Mouse (Mus musculus) macrophage (primary cell): ENCODE results near the gene Mycl. TPM values are rescaled to one million over a fixed set of nuclear protein-coding genes. Genes with fewer than 3 reads are reported as not detected.

Source experiments
- H3K27ac ChIP-seq: fragments of 350-480 bp; formaldehyde crosslinking; 2 replicates; pipeline ENCODE4 v1.9.0; 2021
- H3K36me3 ChIP-seq: fragments of 350-480 bp; formaldehyde crosslinking; 2 replicates; pipeline ENCODE4 v1.9.0; 2021; ENCODE audit errors: inconsistent target
- H3K4me3 ChIP-seq: fragments of 350-480 bp; formaldehyde crosslinking; 2 replicates; pipeline ENCODE4 v1.9.0; 2021; ENCODE audit errors: inconsistent target
- H3K79me2 ChIP-seq: fragments of 350-480 bp; formaldehyde crosslinking; 2 replicates; pipeline ENCODE4 v1.9.0; 2021; ENCODE audit errors: inconsistent target
- WGBS: methylation state at CpG from one replicate; pipeline ENCODE4 v1.1.7; 2026; ENCODE audit warnings: inconsistent platforms; ENCODE audit not compliant: missing documents; 5-methylcytosine and 5-hydroxymethylcytosine counted together
- polyA plus RNA-seq: library from polyadenylated mRNA; stranded (reverse); fragments of 250-400 nt; gene quantifications from 3 replicates; pipeline ENCODE4 v1.2.4, GENCODE M21; 2018; ENCODE audit warnings: inconsistent platforms

Gene Mycl
- polyA plus RNA-seq, 1 experiment from 2014 or later, result 0.07 TPM

GRCm38 (mm10) chr4:123016451-123016957 lies 21.1 kb downstream of the Mycl start, which contains the start of gene Trit1:
TSS of gene Trit1 (plus strand) at chr4:123016597.
- peaks cover 46% of the 10 kb centered on the region for H3K79me2 ChIP-seq
- H3K36me3 ChIP-seq, result no peaks in the 10 kb centered on the region
- H3K27ac ChIP-seq, result peak within 1 kb of the TSS; percentile 29
- H3K4me3 ChIP-seq, result peak within 1 kb of the TSS; percentile 57
- WGBS, result under 1% methylated on average over 34 of the region's 34 CpGs

GRCm38 (mm10) chr4:123021591-123021990 lies 26.1 kb downstream of the Mycl start:
- Histone ChIP-seq H3K27ac (no peak overlapping the region), H3K79me2 (peaks cover 66% of the 10 kb centered on the region), H3K4me3 (no peak overlapping the region), H3K36me3 (no peaks in the 10 kb centered on the region)
- WGBS, result 93% methylated on average over 3 of the region's 3 CpGs

GRCm38 (mm10) chr4:123022896-123023295 lies 27.4 kb downstream of the Mycl start:
- no peak overlapping the region for H3K4me3 ChIP-seq
- no peak overlapping the region for H3K27ac ChIP-seq
- peaks cover 59% of the 10 kb centered on the region for H3K79me2 ChIP-seq
- no CpG with 5 or more reads among the region's 1 CpGs for WGBS
- no peaks in the 10 kb centered on the region for H3K36me3 ChIP-seq

- H3K79me2 ChIP-seq, result peaks cover 64% of the 10 kb centered on the region
- H3K4me3 ChIP-seq, result no peak overlapping the region
- H3K27ac ChIP-seq, result peak overlapping the region; percentile 35; the same call in 1 of the 2 replicates
- H3K36me3 ChIP-seq, result no peaks in the 10 kb centered on the region
- 51% methylated on average over 2 of the region's 2 CpGs for WGBS
Observed at GRCm38 (mm10) chr4:123025418-123025817, 30.0 kb downstream of the Mycl start.

- WGBS, result 5% methylated on average over 13 of the region's 13 CpGs
- Histone ChIP-seq H3K4me3 (no peak overlapping the region), H3K79me2 (peaks cover 64% of the 10 kb centered on the region), H3K36me3 (0 out of 2 replicates have a peak, but pooled peaks cover 2% of the 10 kb centered on the region), H3K27ac (peak overlapping the region; percentile 36)
Observed at GRCm38 (mm10) chr4:123026161-123026560, 30.7 kb downstream of the Mycl start.

GRCm38 (mm10) chr4:123026597-123026996 lies 31.1 kb downstream of the Mycl start:
- peak overlapping the region; percentile 36 for H3K27ac ChIP-seq
- H3K79me2 ChIP-seq, result peaks cover 64% of the 10 kb centered on the region
- 0 out of 2 replicates have a peak, but pooled peaks cover 5% of the 10 kb centered on the region for H3K36me3 ChIP-seq
- H3K4me3 ChIP-seq, result no peak overlapping the region
- 5% methylated on average over 4 of the region's 4 CpGs for WGBS

GRCm38 (mm10) chr4:123034841-123035240 lies 39.4 kb downstream of the Mycl start:
- H3K79me2 ChIP-seq, result peaks cover 56% of the 10 kb centered on the region
- peaks cover 13% of the 10 kb centered on the region for H3K36me3 ChIP-seq
- H3K27ac ChIP-seq, result no peak overlapping the region
- H3K4me3 ChIP-seq, result no peak overlapping the region
- 91% methylated on average over 2 of the region's 2 CpGs for WGBS

GRCm38 (mm10) chr4:123035636-123036035 lies 40.2 kb downstream of the Mycl start:
- 88% methylated on average over 2 of the region's 2 CpGs for WGBS
- H3K4me3 ChIP-seq, result no peak overlapping the region
- H3K27ac ChIP-seq, result no peak overlapping the region
- peaks cover 20% of the 10 kb centered on the region for H3K36me3 ChIP-seq
- peaks cover 48% of the 10 kb centered on the region; the same call in 1 of the 2 replicates for H3K79me2 ChIP-seq

- 97% methylated on average over 3 of the region's 3 CpGs for WGBS
- no peak overlapping the region for H3K27ac ChIP-seq
- peaks cover 37% of the 10 kb centered on the region; the same call in 1 of the 2 replicates for H3K79me2 ChIP-seq
- no peak overlapping the region for H3K4me3 ChIP-seq
- H3K36me3 ChIP-seq, result peaks cover 15% of the 10 kb centered on the region
Observed at GRCm38 (mm10) chr4:123036710-123037109, 41.3 kb downstream of the Mycl start.

- Histone ChIP-seq H3K79me2 (no peaks in the 10 kb centered on the region; the same call in 1 of the 2 replicates), H3K27ac (no peak overlapping the region), H3K4me3 (no peak overlapping the region), H3K36me3 (peaks cover 18% of the 10 kb centered on the region)
- WGBS, result 93% methylated on average over 6 of the region's 6 CpGs
Observed at GRCm38 (mm10) chr4:123041131-123041530, 45.7 kb downstream of the Mycl start.

- 85% methylated on average over 1 of the region's 1 CpGs for WGBS
- H3K4me3 ChIP-seq, result no peak overlapping the region
- no peaks in the 10 kb centered on the region; the same call in 1 of the 2 replicates for H3K79me2 ChIP-seq
- no peak overlapping the region for H3K27ac ChIP-seq
- peaks cover 35% of the 10 kb centered on the region for H3K36me3 ChIP-seq
Observed at GRCm38 (mm10) chr4:123043858-123044257, 48.4 kb downstream of the Mycl start.

- H3K36me3 ChIP-seq, result peaks cover 27% of the 10 kb centered on the region; the same call in 1 of the 2 replicates
- H3K27ac ChIP-seq, result no peak overlapping the region
- no peaks in the 10 kb centered on the region for H3K79me2 ChIP-seq
- H3K4me3 ChIP-seq, result no peak overlapping the region
- 82% methylated on average over 4 of the region's 4 CpGs for WGBS
Observed at GRCm38 (mm10) chr4:123044842-123045241, 49.4 kb downstream of the Mycl start.

- H3K79me2 ChIP-seq, result no peaks in the 10 kb centered on the region
- no peak overlapping the region for H3K27ac ChIP-seq
- H3K4me3 ChIP-seq, result no peak overlapping the region
- H3K36me3 ChIP-seq, result peaks cover 20% of the 10 kb centered on the region; the same call in 1 of the 2 replicates
- WGBS, result 93% methylated on average over 3 of the region's 3 CpGs
Observed at GRCm38 (mm10) chr4:123046300-123046699, 50.8 kb downstream of the Mycl start.

- 77% methylated on average over 5 of the region's 5 CpGs for WGBS
- Histone ChIP-seq H3K4me3 (no peak overlapping the region), H3K27ac (no peak overlapping the region), H3K79me2 (no peaks in the 10 kb centered on the region), H3K36me3 (peaks cover 55% of the 10 kb centered on the region)
Observed at GRCm38 (mm10) chr4:123050681-123051211, 55.3 kb downstream of the Mycl start.
